Mouse (Mus musculus) gastrocnemius, adult 2 months (tissue): Measurements from ENCODE around the gene Aldh8a1. TPM values are rescaled to one million over a fixed set of nuclear protein-coding genes. Genes with fewer than 3 reads are reported as not detected.
"Not testable (repeated sequence)": the region's sequence is repeated elsewhere in the genome, so short reads cannot be mapped to it uniquely, and the experiment has no call there.

Source experiments
- DNase-seq: peaks from one replicate; pipeline ENCODE4 v3.0.0; 2022
- H3K27ac ChIP-seq: fragments of 200-600 bp; 2 replicates; pipeline ENCODE4 v1.8.1; 2022; ENCODE audit warnings: mild to moderate bottlenecking
- H3K4me3 ChIP-seq: fragments of 200-600 bp; 2 replicates; pipeline ENCODE4 v1.8.1; 2022; ENCODE audit warnings: mild to moderate bottlenecking, moderate library complexity
- CTCF ChIP-seq: fragments of 200-600 bp; IDR thresholded peaks from 2 replicates; pipeline ENCODE4 v1.8.1; 2022; ENCODE audit warnings: antibody characterized with exemption, mild to moderate bottlenecking, moderate library complexity
- intact Hi-C: fragments of 180-260 bp; cut with DNase I; formaldehyde crosslinking; loops from one replicate; pipeline ENCODE4 v1.15.1; 2025
- total RNA-seq, 2 experiments: library from RNA; stranded (reverse); gene quantifications; 2 replicates each; pipeline ENCODE4 v1.2.3; 2021

Aldh8a1 gene
- total RNA-seq, 2 experiments from 2014 or later, result not detected

GRCm38 (mm10) chr10:21385111-21385663 is 8.1 kb downstream of the Aldh8a1 start:
- Histone ChIP-seq H3K27ac (no peak overlapping the region), H3K4me3 (no peak overlapping the region)
- no peak for TF ChIP-seq CTCF
- intact Hi-C loops, result loop anchor here (2.0 kb wide), 1 partner anchor 34 kb away; no protein-coding TSS in a partner anchor
- DNase-seq, result no peak

- DNase-seq, result no peak
- Histone ChIP-seq H3K27ac (no peak overlapping the region), H3K4me3 (no peak overlapping the region)
- intact Hi-C loops, result no loop called here
- TF ChIP-seq CTCF, result no peak
These were observed 12.0 kb downstream of the Aldh8a1 start for GRCm38 (mm10) chr10:21389075-21389474.

- no peak overlapping the region for H3K27ac ChIP-seq
- intact Hi-C loops, result no loop called here
- no peak for TF ChIP-seq CTCF
- H3K4me3 ChIP-seq, result no peak overlapping the region
- no peak for DNase-seq
These were observed 13.3 kb downstream of the Aldh8a1 start for GRCm38 (mm10) chr10:21390440-21390839.

GRCm38 (mm10) chr10:21391286-21391685 is 14.2 kb downstream of the Aldh8a1 start:
- Histone ChIP-seq H3K27ac (no peak overlapping the region), H3K4me3 (no peak overlapping the region)
- TF ChIP-seq CTCF, result no peak
- no peak for DNase-seq
- intact Hi-C loops, result no loop called here

GRCm38 (mm10) chr10:21393390-21393789 is 16.3 kb downstream of the Aldh8a1 start:
- H3K27ac ChIP-seq, result no peak overlapping the region
- intact Hi-C loops, result no loop called here
- H3K4me3 ChIP-seq, result no peak overlapping the region
- no peak for DNase-seq
- TF ChIP-seq CTCF, result no peak

DNA sequence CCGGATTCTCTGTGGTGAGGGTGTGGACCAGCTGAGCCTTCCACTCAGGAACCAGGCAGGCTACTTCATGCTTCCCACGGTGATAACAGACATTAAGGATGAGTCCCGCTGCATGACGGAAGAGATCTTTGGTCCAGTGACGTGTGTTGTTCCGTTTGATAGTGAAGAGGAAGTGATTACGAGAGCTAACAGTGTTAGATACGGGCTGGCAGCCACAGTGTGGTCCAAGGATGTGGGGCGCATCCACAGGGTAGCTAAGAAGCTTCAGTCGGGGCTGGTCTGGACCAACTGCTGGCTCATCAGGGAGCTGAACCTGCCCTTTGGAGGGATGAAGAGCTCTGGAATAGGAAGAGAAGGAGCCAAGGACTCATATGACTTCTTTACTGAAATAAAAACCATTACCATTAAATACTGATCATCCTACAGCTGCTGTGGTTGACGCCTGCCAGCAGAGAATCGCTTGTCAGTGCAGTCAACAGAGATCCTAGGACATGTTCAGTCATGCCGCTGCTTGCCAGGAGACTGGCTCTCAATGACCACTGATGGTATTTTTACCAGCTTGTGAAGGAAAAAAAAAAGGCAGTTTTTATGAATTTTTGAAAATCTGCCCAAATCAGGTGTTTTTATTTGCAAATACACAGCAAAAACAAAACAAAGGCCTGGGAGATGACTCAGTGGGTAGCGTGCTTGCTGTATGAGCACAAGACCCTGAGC is 18.5 kb downstream of the Aldh8a1 start:
- Histone ChIP-seq H3K27ac (no peak overlapping the region), H3K4me3 (no peak overlapping the region)
- no peak for TF ChIP-seq CTCF
- intact Hi-C loops, result no loop called here
- peak; percentile 40 for DNase-seq

GRCm38 (mm10) chr10:21398873-21399425 is 21.9 kb downstream of the Aldh8a1 start:
- DNase-seq, H3K27ac ChIP-seq, intact Hi-C loops, H3K4me3 ChIP-seq: not testable (repeated sequence)

DNA sequence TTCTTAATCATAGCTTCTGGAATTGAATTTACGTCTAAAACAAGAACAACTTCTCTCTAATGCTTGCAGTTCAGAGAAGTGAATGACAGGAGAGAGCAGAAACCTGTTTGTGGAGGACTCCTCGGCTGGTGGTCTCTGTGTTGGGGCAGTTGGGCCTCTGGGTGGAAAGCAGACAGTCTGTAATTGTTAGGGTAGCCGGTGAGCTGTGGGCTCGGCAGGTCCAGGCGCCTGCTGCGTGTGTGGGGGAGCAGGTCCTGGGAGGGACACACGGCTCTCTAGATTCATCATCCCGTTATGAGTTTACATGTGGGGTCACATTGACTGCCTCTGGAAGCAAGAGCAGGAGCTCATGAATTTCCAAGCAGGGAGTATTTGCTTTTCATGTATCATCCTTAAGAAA is 22.5 kb downstream of the Aldh8a1 start:
- no peak overlapping the region for H3K4me3 ChIP-seq
- intact Hi-C loops, result no loop called here
- no peak for DNase-seq
- H3K27ac ChIP-seq, result no peak overlapping the region
- TF ChIP-seq CTCF, result no peak

DNA sequence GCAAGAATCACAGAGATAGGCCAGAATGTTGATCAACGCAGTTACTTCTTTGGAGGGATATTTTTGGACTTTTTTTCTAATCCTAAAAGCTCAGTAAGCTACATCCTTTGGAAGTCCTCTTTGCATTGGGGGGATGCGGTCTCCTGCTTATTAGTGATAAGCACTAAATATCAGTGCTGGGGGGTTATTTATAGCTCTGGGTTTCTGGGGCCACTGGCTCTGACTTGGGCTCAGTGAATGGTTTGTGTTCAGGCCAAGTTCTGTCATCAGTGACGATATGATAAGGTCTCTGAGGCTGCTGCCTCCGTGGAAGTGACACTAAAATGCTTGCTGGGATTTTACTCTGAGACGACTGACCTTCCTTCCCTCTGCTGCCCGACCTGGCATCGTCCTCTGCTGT is 22.9 kb downstream of the Aldh8a1 start:
- Histone ChIP-seq H3K4me3 (no peak overlapping the region), H3K27ac (no peak overlapping the region)
- TF ChIP-seq CTCF, result no peak
- intact Hi-C loops, result no loop called here
- no peak for DNase-seq

DNA sequence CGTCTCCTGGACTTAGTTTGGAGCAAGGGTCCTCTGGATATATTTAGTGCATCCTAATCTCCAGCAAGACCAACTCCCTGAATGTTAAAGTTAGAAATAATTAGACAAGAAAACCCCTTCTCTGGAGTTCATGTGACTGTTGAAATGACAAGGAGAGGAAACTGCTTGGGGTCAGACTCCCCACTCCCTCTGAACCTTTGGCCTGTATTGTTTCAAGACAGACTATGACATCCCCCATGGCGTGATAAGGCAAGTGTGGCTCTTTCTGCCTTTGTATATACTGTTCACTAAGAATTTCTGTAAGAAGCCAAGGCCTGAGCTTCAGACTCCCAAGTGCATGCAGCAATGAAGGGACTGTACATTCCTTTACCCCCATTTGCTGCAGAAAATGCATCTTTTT is 23.4 kb downstream of the Aldh8a1 start:
- H3K27ac ChIP-seq, result no peak overlapping the region
- TF ChIP-seq CTCF, result no peak

GRCm38 (mm10) chr10:21401259-21401658 is 24.2 kb downstream of the Aldh8a1 start:
- intact Hi-C loops, result no loop called here
- H3K27ac ChIP-seq, result no peak overlapping the region
- no peak for DNase-seq

More for the DNA sequence above, 23.4 kb downstream of the Aldh8a1 start:
- H3K4me3 ChIP-seq, result no peak overlapping the region
- intact Hi-C loops, result no loop called here
- no peak for DNase-seq

DNA sequence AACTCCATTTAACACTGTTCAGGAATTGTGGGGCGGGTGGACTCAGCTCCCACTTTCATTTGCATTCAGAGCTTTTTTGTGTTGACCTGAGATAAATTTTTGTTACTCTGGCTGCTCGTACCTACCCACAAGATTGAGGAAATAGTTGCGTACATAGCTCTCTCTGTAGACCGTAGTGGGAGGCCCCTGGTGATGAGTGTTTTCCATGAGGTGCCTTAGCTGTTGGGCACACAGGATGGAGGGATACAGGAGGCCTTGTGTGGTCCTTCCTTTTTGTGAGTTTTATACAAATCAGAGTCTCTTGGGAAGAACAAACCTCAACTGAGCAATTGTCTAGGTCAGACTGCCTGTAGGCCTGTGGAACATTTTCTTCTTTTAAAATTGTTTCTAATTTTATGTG is 27.7 kb downstream of the Aldh8a1 start:
- no peak overlapping the region for H3K4me3 ChIP-seq
- H3K27ac ChIP-seq, result no peak overlapping the region
- TF ChIP-seq CTCF, result no peak
- intact Hi-C loops, result no loop called here
- DNase-seq, result no peak

More at GRCm38 (mm10) chr10:21401259-21401658, 24.2 kb downstream of the Aldh8a1 start:
- no peak overlapping the region for H3K4me3 ChIP-seq
- no peak for TF ChIP-seq CTCF

GRCm38 (mm10) chr10:21405707-21406534 is 28.8 kb downstream of the Aldh8a1 start:
- intact Hi-C loops, result no loop called here
- Histone ChIP-seq H3K4me3 (no peak overlapping the region), H3K27ac (peak overlapping the region; percentile 71)
- DNase-seq, result peak; percentile 49
- TF ChIP-seq CTCF, result no peak
